Mouse (Mus musculus): ENCODE measurements at regions not wholly inside any gene's neighbourhood (a gene's known extent, or its start where the extent isn't known, plus 50 kb on each side); places are given as distances from the start of the nearest gene placed in this dataset.
A peak's percentile ranks its signal among the peaks of the same experiment; 100 is the strongest.

DNA sequence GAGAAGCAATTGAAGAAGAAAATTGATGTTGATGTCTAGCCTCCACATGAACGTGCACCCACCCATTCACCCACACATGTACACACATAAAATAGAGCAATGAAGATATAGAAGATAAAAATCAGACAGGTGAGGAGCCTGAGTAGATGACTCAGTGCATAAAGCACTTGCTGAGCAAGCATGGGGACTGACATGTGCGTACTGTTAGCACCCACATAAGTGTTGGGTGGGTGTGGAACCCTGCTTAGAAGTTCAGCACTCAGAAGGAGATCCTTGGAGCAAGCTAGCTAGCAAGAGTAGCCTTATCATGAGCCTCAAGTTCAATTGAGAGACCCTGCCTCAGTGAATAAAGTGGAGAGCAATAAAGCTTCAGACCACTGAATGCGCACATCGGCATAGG lies 305.7 kb upstream of the Adamts9 start:
- DNase-seq, result no peak

DNA sequence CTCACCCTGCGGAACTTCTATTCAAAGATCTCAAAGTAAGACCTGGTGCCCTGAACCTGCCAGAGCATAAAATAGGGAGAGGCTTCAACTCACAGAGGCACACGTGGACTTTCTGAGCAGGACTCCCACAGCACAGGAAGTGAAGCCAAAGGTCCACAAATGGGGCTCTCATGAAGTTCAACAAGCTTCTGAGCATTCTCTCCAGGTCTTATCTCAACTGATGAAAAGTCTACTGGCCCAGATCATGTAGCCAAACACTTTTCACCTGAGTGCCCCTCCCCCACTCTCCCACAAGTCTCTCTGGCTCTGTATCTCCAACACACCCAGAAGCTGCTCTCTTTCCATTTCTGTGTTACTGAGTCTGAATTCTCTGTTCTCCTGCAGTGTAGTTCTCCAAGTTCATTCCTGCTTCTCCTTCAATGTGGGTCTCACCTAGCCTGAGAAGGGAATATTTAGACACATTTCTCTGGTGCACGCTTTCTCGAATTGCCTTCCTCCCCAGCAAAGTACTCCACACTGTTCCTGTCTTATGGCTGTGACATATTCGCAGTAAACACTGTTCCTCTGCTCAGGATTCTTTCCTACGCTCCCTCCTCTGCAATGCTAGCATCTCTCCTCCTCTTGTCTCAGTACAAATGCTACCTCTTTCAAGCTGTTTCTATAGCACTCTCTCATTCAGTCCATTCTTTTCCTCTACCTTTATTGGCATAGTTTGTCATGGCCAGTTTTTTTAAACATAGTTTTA lies 303.4 kb upstream of the Adamts9 start:
- no peak for DNase-seq

DNA sequence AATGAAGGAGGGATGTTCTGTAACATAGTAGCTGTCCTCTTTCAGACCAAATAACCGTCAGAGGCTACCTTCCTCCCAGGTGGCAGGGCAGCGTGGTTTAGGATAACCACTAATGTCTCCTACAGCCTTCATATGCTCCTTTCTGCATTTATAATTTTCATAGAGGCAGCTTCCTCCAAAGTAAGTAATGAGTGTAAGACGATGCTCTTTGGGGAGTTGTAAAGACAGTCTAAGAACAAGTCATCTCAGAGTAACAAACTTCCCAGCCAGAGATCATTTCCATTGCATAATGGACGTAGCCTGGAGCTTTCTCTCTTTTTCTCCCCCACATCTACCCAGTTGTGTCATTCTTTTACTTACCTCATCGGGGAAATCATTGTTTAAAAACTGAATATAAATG lies 292.3 kb upstream of the Adamts9 start:
- no peak for DNase-seq

DNA sequence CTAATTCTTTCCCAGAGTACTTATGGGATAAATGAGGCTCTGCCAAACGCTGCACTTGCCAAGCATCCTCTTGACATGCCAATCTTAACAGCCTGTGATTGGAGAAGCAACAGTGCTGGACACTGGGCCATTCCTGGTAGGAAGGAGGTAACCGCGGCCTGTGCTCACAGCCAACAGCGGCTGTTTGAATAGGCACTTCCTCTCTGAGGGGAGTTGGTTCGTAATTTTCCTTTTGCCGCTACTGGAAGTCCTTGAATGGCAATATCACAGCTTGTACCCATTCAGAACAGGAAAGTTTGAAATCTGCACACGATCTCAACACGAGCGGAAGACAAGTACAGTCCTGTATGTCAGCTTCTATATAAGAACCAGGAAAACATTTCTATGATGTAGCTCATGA lies 289.3 kb upstream of the Adamts9 start:
- DNase-seq, result peak; percentile 64

GRCm38 (mm10) chr6:93230450-93230849 lies 287.2 kb upstream of the Adamts9 start:
- DNase-seq, result no peak

DNA sequence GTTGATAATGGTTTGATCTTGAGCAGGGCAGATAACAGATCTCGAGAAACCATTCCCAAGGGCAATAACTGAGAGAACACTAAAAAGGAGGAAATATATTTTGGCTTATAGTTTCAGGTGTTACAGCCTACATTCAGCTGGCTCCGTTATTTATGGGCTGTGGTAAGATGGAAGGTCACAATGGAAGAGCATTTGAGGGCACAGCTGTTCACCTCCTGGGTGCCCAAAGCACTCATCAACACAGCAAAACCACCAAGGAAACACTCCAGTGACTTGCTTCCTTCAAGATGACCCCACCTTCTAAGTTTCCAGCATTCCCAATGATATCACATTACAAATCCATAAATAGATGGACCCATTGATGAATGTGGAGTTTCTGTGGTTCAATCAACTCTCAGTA lies 286.0 kb upstream of the Adamts9 start:
- no peak for DNase-seq

- DNase-seq, result no peak
These were observed 280.6 kb upstream of the Adamts9 start for GRCm38 (mm10) chr6:93223610-93224550.

GRCm38 (mm10) chr6:93218015-93218593 lies 274.8 kb upstream of the Adamts9 start:
- no peak for DNase-seq

DNA sequence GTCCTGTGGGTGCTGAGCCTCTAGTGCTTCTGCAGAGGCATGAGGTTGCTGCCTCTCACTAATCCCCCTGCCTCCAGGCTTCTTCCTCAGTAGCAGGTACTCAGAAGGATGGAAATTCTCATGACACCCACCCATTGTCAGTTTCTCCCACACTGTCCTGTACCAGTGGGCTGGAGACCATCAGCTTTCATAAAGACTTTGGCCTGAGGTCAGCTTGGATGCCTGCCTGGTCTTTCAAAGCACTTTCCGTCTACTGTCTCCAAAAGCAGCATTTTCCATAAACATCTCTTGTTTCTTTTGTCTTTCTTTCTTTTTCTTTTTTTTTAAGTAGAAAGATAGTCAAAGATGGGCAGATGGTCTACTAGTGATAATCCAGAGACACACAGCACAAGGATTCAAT lies 257.6 kb upstream of the Adamts9 start:
- DNase-seq, result peak; percentile 24

- no peak for DNase-seq
These were observed 251.4 kb upstream of the Adamts9 start for GRCm38 (mm10) chr6:93194741-93195140.

- no peak for DNase-seq
These were observed 249.7 kb upstream of the Adamts9 start for GRCm38 (mm10) chr6:93192980-93193379.

DNA sequence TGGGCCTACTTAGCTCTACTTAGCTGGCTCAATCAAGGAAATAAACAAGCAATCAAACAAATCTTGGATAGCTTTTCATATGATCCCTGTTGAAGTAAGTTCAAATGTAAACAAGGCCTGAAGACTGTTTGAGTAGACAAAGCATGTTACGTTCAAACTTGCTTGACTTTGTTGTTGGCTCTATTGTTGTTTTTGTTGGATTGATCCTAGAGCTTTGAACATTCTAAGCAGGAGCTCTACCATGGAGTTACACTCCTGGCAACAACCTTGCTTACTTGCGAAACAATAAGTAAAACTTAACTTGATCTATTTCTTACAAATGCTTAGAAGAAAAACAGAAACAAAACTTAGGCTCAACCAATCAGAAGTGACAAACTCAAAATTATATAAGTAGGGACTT lies 247.7 kb upstream of the Adamts9 start:
- no peak for DNase-seq

DNA sequence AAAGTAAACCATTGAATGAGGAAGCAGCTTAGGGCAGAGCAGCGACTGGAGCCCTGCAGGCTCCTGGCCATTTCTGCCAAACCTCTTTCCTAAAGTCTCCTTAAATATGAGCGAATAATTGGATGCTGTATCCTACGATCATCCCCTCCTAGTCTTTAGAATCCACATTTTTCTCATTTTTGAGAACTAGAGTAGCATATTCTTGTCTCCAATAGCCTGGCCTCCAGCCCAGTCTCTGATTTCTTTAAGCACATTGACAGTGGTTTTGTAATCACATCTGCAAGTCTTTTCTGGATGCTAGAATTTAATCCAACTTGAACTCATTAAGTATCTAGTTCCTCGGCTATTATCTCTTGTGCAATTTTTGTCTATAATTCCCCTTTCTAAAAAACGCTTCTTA lies 225.2 kb upstream of the Adamts9 start:
- DNase-seq, result peak; percentile 21

DNA sequence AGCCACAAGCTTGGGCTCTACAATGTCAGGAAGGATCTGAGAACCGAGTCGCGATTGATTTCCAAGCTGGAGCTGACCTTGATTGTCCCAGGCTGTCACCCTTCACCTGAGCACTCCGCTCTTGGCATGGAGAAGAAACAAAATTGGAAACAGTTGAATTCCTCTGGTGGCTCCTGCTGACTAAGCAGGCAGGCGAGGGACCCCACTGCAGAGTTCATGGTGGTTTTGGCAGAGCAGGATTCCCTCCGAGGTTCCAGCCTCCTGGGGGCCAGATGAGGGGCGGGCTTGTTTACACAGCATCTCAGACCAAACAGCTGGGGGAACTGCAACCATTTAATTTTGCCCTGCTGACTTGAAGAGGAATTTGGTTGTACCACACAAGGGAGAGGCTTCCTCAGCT lies 224.0 kb upstream of the Adamts9 start:
- peak; percentile 19 for DNase-seq

DNA sequence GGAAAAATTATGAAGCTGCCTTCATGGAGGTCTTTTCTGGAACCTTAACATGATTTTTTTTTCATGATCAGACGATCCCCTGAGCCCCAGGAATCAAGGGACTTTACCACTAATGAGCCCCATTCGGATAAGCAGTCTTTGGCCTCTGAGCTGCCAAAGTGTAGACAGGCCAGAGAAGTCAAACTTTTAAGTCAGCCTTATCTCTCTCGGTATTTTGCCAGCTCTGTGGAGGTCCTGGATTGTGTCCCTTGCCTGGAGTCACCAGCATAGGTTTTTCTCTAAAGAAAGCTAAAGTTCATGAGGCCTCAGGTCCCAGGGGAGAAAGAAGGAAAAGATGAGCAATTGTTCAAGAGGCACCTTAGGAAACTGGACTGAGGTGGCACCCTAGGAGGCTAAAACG lies 222.7 kb upstream of the Adamts9 start:
- DNase-seq, result peak; percentile 19

GRCm38 (mm10) chr6:93152431-93153208 lies 209.3 kb upstream of the Adamts9 start:
- DNase-seq, result no peak

GRCm38 (mm10) chr6:93150531-93150930 lies 207.2 kb upstream of the Adamts9 start:
- DNase-seq, result peak; percentile 25

GRCm38 (mm10) chr6:93149956-93150355 lies 206.7 kb upstream of the Adamts9 start:
- DNase-seq, result no peak

DNA sequence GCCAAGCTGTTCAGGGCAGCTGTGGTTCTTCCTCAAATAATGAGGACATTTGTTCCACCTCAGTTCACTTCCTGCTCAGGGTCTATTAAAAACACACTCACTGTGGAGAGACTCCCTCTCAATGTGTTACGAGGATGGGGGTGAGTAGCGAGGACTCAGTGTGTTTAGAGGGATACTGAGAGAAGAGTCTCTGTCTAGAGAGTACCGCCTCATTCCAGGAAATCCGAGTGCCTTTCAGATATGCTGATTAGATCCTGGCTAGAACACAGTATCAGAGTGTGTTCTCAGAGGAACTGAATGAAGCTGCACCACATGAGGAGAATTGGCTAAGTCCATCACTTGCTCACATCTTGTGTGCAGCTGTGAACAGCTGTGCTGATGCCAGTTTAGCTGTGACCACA lies 197.0 kb upstream of the Adamts9 start:
- DNase-seq, result peak; percentile 6

- no peak for DNase-seq
These were observed 190.6 kb upstream of the Adamts9 start for GRCm38 (mm10) chr6:93133940-93134339.

GRCm38 (mm10) chr6:93130946-93131685 lies 187.8 kb upstream of the Adamts9 start:
- no peak for DNase-seq

DNA sequence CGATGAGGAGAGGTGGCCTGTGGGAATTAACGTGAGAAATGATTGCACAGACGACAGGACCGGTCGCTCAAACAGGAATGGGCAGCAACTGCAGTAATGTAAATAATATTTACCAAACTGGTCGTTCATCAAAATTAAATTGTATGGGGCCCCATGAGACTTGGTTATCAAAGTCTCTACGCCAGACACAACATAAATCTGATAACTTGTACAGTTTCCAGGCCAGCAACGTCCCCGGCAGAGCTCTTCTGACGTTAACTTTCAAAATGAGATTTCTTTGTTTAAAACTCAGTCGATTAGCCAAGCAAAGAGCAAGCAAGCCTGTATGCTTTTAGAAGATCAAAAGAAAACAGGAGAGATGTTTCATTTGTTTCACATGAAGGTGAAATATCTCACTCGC lies 176.2 kb upstream of the Adamts9 start:
- DNase-seq, result no peak
